Mouse (Mus musculus): Measurements from ENCODE around the gene Tmem252.

DNA sequence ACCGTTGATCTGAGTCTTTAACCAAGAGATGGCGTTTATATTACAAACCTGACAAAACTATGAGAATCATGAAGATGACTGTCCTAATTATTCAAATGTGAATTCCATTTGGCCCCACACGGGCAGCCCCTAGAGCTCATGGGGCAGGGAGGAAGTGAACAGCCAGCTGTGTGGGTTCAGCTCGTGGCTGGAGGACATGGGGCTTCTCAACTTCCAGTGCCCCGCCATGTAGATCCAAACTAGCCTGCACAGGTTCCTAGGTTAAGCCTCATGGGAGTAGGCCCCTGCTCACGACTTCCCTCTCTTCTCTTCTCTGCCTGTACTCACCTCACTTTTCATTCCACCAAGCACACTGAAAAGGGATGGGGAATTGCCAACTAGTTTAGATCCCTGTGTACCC is 14.5 kb downstream of the Tmem252 start:
- no peak for TF ChIP-seq CTCF (IDR thresholded peaks at IDR 0.05; ENCODE audit: low read depth)
- TF ChIP-seq EP300 (IDR thresholded peaks at IDR 0.05; ENCODE audit: low read depth): no peak

Data from liver, embryonic 14.5 days (tissue).